Mouse (Mus musculus): ENCODE data around the gene Srgap2. TPM values are rescaled to one million over a fixed set of nuclear protein-coding genes. Genes with fewer than 3 reads are reported as not detected.

Srgap2 gene
- polyA plus RNA-seq, 1 experiment from 2014 or later, result 3.1 TPM

- no peaks in the 10 kb centered on the region for H3K27me3 ChIP-seq (replicated peaks; ENCODE audit: control insufficient read depth, insufficient read depth, low read length)
- no peaks in the 10 kb centered on the region for H3K4me1 ChIP-seq (replicated peaks; ENCODE audit: control insufficient read depth, insufficient read depth, low read length)
- H3K9me3 ChIP-seq (ENCODE audit: control insufficient read depth), result no peaks in the 10 kb centered on the region
- no peak overlapping the region for H3K9ac ChIP-seq (ENCODE audit: low read depth, low read length)
- peaks cover 25% of the 10 kb centered on the region; the same call in 1 of the 2 replicates for H3K36me3 ChIP-seq (ENCODE audit: control insufficient read depth, insufficient read depth)
- H3K4me2 ChIP-seq (replicated peaks; ENCODE audit: low read depth), result no peak overlapping the region
- no peak for ATAC-seq
- no peak overlapping the region for H3K4me3 ChIP-seq (ENCODE audit: low read depth, low read length)
- 95% methylated on average over 9 of the region's 9 CpGs for WGBS
- no peak for TF ChIP-seq CTCF (IDR thresholded peaks at IDR 0.05; ENCODE audit: low read depth)
- no peak overlapping the region for H3K27ac ChIP-seq (ENCODE audit: low read depth, low read length)
Observed at GRCm38 (mm10) chr1:131298171-131298570, 229.0 kb downstream of the Srgap2 start.

DNA sequence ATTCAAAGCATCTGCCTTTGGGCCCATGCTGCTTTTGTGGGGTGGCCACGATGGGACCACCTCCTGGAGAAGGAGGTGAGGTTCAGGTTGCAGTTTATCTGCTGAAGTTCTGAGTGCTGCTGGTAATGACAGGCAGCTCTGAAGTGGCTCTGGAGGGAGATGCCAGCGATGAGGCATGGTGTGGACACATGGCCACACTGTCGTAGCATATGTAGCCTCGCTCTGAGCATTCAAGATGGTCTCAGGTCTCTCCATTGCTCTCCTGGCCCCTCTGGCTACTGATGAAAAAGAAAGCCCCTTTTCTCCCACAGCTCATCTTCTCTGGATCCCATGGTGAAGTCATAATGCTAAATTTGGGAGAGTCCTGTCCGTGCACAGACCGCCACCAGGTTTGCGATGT lies 230.4 kb downstream of the Srgap2 start:
- Histone ChIP-seq H3K27me3 (replicated peaks; ENCODE audit: control insufficient read depth, insufficient read depth, low read length) (no peaks in the 10 kb centered on the region), H3K4me2 (replicated peaks; ENCODE audit: low read depth) (no peak overlapping the region), H3K27ac (ENCODE audit: low read depth, low read length) (no peak overlapping the region), H3K4me1 (replicated peaks; ENCODE audit: control insufficient read depth, insufficient read depth, low read length) (no peaks in the 10 kb centered on the region), H3K9me3 (ENCODE audit: control insufficient read depth) (no peaks in the 10 kb centered on the region), H3K9ac (ENCODE audit: low read depth, low read length) (no peak overlapping the region), H3K36me3 (ENCODE audit: control insufficient read depth, insufficient read depth) (peaks cover 25% of the 10 kb centered on the region; the same call in 1 of the 2 replicates), H3K4me3 (ENCODE audit: low read depth, low read length) (no peak overlapping the region)
- no peak for ATAC-seq
- TF ChIP-seq CTCF (IDR thresholded peaks at IDR 0.05; ENCODE audit: low read depth), result no peak
- WGBS, result 90% methylated on average over 7 of the region's 7 CpGs

DNA sequence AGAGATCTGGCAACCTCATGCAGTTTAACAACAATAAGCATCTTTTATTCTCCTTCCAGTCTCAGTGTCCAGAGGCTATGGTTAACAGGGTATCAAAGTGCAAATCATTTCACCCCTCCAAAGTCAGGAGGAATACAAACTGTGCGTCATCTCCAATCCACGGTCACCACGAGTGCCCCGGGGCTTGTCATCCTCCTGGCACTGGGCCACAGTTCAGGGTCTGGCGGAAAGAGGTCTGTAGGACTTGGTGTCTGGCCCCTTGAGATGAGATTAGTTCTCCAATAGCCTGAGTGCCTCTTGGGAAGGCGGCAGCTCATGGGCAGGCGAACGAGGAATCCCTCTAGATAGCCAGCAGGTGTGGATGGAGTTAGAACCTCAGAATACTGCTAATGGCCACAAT lies 232.0 kb downstream of the Srgap2 start:
- Histone ChIP-seq H3K27ac (ENCODE audit: low read depth, low read length) (no peak overlapping the region), H3K36me3 (ENCODE audit: control insufficient read depth, insufficient read depth) (peaks cover 28% of the 10 kb centered on the region; the same call in 1 of the 2 replicates), H3K4me2 (replicated peaks; ENCODE audit: low read depth) (no peak overlapping the region), H3K27me3 (replicated peaks; ENCODE audit: control insufficient read depth, insufficient read depth, low read length) (no peaks in the 10 kb centered on the region), H3K4me1 (replicated peaks; ENCODE audit: control insufficient read depth, insufficient read depth, low read length) (no peaks in the 10 kb centered on the region), H3K9me3 (ENCODE audit: control insufficient read depth) (no peaks in the 10 kb centered on the region), H3K4me3 (ENCODE audit: low read depth, low read length) (no peak overlapping the region), H3K9ac (ENCODE audit: low read depth, low read length) (no peak overlapping the region)
- TF ChIP-seq CTCF (IDR thresholded peaks at IDR 0.05; ENCODE audit: low read depth), result no peak
- 74% methylated on average over 8 of the region's 8 CpGs for WGBS
- ATAC-seq, result no peak

- ATAC-seq, result no peak
- no peaks in the 10 kb centered on the region for H3K27me3 ChIP-seq (replicated peaks; ENCODE audit: control insufficient read depth, insufficient read depth, low read length)
- H3K36me3 ChIP-seq (ENCODE audit: control insufficient read depth, insufficient read depth), result peaks cover 28% of the 10 kb centered on the region; the same call in 1 of the 2 replicates
- WGBS, result 96% methylated on average over 2 of the region's 2 CpGs
- H3K9me3 ChIP-seq (ENCODE audit: control insufficient read depth), result no peaks in the 10 kb centered on the region
- H3K27ac ChIP-seq (ENCODE audit: low read depth, low read length), result no peak overlapping the region
- H3K4me2 ChIP-seq (replicated peaks; ENCODE audit: low read depth), result no peak overlapping the region
- no peak for TF ChIP-seq CTCF (IDR thresholded peaks at IDR 0.05; ENCODE audit: low read depth)
- no peaks in the 10 kb centered on the region for H3K4me1 ChIP-seq (replicated peaks; ENCODE audit: control insufficient read depth, insufficient read depth, low read length)
- H3K9ac ChIP-seq (ENCODE audit: low read depth, low read length), result no peak overlapping the region
- no peak overlapping the region for H3K4me3 ChIP-seq (ENCODE audit: low read depth, low read length)
Observed at GRCm38 (mm10) chr1:131293922-131294250, 233.3 kb downstream of the Srgap2 start.

DNA sequence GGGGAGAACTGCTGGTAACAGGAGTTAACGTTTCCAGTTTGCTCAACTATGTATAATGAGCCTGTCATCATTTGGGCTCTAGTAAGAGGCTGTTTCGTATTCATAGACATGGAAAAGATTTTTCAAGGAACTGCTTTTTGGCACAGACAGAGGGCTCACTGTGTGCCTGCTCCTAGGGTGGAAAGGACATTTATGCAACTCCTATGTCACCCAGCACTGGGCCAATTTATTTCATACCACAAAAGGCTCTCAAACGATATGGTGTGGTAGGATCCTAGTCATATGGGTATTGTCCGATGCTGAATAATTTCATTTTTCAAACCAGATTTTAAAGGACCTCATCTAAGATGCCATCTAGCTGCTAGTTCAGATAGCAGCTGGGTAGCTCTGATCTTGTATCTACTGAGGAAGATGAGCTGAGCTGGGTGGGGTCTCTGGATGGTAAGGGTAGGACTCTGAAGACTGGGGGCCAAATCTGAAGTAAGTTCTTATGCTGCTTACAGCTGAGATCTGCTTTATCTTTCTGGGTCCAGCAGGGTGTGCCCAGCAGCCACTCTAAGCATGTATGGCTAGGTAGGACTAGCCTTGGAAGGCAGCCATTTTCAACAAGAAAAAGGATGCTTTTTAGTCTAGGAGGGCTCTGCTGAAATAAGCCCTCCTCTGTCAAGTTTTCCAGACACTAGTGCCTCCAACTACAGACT lies 233.8 kb downstream of the Srgap2 start:
- WGBS, result 79% methylated on average over 4 of the region's 4 CpGs
- peak; percentile 16; the same call in 1 of the 2 replicates for TF ChIP-seq CTCF (IDR thresholded peaks at IDR 0.05; ENCODE audit: low read depth)
- peaks cover 27% of the 10 kb centered on the region; the same call in 1 of the 2 replicates for H3K36me3 ChIP-seq (ENCODE audit: control insufficient read depth, insufficient read depth)

GRCm38 (mm10) chr1:131290648-131291047 lies 236.5 kb downstream of the Srgap2 start:
- no peak overlapping the region for H3K4me3 ChIP-seq (ENCODE audit: low read depth, low read length)
- no peak overlapping the region for H3K4me2 ChIP-seq (replicated peaks; ENCODE audit: low read depth)
- peaks cover 12% of the 10 kb centered on the region; the same call in 1 of the 2 replicates for H3K36me3 ChIP-seq (ENCODE audit: control insufficient read depth, insufficient read depth)
- H3K9ac ChIP-seq (ENCODE audit: low read depth, low read length), result no peak overlapping the region
- no peak for ATAC-seq
- 32% methylated on average over 2 of the region's 2 CpGs for WGBS
- peak; percentile 87 for TF ChIP-seq CTCF (IDR thresholded peaks at IDR 0.05; ENCODE audit: low read depth)
- no peaks in the 10 kb centered on the region for H3K9me3 ChIP-seq (ENCODE audit: control insufficient read depth)
- H3K4me1 ChIP-seq (replicated peaks; ENCODE audit: control insufficient read depth, insufficient read depth, low read length), result no peaks in the 10 kb centered on the region
- no peak overlapping the region for H3K27ac ChIP-seq (ENCODE audit: low read depth, low read length)
- H3K27me3 ChIP-seq (replicated peaks; ENCODE audit: control insufficient read depth, insufficient read depth, low read length), result no peaks in the 10 kb centered on the region

More for the DNA sequence above, 233.8 kb downstream of the Srgap2 start:
- Histone ChIP-seq H3K27me3 (replicated peaks; ENCODE audit: control insufficient read depth, insufficient read depth, low read length) (no peaks in the 10 kb centered on the region), H3K4me1 (replicated peaks; ENCODE audit: control insufficient read depth, insufficient read depth, low read length) (no peaks in the 10 kb centered on the region), H3K9ac (ENCODE audit: low read depth, low read length) (no peak overlapping the region), H3K4me2 (replicated peaks; ENCODE audit: low read depth) (no peak overlapping the region), H3K27ac (ENCODE audit: low read depth, low read length) (no peak overlapping the region), H3K9me3 (ENCODE audit: control insufficient read depth) (no peaks in the 10 kb centered on the region), H3K4me3 (ENCODE audit: low read depth, low read length) (no peak overlapping the region)
- ATAC-seq, result no peak

Measured in intestine, postnatal 0 days (tissue).